Mouse (Mus musculus): ENCODE results near the gene Arid3a.

The Arid3a gene

DNA sequence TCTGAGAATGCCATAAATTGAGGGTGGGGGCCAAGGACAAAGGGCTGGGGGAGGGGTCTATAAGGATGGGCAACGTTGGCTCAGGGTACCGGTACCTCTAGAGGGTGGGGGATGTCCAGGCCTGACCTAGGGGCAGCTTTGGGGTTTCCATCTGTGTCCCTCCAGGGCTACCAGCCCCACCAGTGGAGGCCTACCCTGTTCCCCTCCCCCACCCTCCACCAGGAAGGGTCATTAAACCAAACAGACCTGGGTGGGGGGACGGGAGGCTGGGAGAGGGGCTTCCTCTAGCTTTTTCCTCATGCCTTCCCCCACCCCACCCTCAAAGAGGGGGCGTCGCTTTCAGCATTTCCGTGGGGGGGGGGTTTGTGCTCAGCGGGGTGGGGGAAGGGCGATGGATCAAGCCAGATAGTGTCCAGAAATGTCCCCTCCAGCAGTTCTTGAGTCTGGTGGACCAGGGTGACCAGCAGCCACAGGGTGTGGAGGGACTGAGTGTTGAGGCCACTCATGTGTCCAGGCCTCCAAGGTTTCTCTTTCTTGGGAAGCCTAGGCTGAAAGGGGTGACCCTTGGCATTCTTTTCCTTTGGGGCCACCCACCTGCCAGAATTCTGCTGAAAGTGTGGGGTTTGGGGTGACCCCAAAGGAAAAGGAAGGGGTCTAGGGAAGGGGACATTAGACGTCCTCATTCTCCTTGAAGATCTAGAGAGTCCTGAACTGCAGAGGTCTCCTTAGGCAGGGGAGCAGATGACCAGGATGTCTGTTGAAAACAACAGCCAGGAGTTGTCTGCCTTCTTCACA is 2.3 kb downstream of the Arid3a start:
- DNase-seq = no peak

DNA sequence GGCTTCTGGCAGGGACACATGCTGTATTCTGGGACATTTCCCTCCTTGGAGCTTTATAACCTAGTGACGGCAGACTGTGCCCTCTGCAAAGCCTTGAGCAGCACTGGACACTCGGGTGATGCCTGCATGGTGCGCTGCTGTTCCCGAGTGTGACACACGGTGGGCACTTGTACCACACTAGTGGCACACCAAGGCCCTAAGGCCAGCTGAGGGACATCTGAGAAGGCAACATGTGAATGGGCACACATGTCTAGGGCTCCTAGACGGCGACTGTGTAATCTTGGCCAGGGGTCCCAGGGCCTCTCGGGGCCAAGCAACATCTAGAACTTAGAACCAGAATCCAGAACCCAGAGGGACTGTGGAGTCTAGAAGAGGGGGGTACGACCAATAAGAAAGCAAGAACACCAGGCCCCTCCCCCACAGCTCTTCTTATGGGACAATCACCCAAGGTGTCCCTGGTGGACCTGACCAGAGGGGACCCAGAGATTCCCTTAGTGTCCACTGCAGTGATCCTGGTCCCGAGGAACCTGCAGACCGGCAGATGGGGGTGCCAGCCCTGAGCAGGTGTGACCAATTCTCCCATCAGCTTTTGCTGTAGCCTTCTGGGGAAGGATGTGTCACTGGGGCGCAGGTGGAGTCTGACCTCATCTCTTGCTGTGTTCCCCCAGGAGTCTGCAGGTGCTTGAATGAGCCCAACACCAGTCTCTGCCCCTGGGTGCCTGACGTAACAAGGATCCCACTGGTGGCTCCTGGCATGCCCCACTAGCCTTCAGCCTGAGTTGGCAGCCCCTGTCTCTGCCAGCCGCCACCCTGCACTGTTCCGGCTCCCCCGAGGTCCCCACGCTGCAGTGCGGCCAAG is 3.4 kb downstream of the Arid3a start:
- no peak for DNase-seq

DNA sequence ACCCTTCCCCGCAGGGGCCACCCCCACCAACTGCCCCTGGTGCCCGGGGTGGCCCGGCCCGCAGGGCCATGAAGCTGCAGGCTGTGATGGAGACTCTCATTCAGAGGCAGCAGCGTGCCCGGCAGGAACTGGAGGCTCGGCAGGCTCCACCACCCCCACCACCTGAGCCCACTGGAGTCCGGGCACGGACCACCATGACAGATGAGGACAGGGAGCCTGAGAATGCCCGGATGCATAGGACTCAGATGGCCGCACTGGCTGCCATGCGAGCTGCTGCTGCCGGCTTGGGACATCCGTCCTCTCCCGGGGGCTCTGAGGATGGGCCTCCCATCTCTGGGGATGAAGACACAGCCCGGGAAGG is 4.0 kb downstream of the Arid3a start:
- DNase-seq = no peak

DNA sequence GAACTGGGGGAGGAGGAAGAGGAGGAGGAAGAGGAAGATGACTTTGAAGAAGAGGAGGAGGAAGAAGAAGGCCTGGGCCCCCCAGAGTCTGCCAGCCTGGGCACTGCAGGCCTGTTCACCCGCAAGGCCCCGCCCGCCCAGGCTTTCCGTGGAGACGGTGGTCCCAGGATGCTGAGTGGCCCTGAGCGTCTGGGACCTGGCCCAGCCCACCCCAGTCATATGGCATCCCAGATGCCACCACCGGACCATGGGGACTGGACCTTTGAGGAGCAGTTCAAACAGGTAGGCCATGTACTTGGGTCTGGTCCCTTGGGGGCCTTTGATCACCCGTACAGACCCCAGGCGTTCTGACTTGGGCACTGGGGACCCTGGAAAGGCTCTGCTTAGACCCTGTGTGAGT is 5.0 kb downstream of the Arid3a start:
- no peak for DNase-seq

DNA sequence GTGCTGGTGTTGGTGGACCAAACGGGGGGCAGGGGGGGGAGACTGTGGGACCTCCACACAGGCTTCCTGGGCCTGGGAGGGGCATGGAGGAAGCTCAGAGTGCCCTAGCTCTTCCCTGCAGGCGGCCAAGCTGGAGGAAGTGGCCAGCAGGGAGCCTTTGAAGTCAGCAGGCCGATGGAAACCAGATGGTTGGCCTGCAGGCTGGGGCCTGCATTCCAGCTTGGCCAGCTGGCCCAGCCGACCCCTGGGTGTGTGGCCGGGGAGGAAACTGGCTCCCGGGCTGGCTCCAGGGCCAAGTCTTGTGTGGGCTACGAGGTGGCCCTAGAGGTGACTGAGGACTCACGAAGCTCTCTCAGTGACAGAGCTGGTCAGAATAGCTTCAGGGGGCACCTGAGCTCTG is 5.9 kb downstream of the Arid3a start:
- DNase-seq = peak; percentile 68

DNA sequence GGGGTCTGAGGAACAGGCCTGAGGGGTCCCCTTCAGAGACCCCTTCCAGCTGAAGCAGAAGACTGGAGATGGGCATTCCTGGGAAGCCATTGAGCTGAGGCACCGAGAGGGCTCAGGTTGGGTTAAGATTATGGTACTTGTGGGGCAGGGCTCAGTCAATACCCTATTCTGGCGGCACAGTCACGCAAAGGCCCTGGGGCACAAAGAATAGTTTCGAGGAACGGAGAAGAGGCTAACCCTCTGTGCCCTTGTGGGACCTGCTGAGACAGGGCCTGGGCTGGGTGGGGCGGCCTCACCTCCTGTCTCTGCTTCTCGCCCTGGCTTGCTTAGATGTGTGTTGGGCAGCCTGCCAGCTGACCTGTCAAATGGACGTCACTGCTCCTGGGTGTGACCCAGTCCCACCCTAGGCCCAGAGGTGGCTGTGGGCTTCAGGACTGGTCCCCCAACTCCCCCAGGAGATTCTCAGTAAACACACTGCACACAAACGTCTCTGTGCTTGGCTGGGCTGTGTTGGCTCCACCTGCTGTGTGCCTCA is 6.4 kb downstream of the Arid3a start:
- no peak for DNase-seq

DNA sequence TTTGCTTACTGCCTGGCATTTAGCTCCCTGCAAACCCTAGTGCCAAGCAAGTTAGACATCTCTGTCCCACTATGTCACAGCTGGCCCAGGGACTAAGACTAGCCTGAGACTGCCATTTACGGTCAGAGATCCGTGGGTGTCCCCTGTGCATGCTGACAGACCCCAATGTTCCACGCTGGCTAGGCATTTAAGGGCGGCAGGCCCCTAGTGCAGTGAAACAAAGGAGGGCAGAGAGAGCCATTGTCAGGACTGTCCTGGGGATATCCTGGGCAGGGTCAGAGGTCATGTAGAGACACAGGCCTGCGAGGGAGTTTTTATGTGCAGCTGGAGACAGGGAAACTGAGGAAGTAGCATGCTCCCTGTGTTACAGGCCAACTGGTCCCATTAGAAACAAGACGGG is 7.0 kb downstream of the Arid3a start:
- no peak for DNase-seq

DNA sequence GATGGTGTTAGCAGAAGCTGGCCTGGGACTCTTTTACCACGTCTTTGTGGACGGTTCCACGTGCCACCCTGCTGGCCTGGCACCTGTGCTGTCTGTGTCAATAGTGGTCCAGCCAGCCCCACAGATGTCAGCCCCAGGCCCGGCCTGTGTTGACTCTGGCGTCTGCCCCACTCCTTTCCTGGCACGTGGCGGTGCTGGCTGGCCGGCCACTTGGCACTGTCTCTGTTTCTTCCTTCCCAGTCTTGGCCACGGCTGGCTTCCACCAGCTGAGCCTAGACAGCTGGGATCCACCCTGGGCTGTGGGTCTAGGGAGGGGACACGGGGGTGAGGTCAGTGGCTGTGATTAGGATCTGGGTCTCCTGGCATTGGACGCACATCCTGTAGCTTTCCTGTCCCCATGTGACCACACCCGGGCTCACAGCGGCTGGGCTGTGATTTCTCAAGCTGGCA is 7.5 kb downstream of the Arid3a start:
- peak; percentile 93 for DNase-seq

DNA sequence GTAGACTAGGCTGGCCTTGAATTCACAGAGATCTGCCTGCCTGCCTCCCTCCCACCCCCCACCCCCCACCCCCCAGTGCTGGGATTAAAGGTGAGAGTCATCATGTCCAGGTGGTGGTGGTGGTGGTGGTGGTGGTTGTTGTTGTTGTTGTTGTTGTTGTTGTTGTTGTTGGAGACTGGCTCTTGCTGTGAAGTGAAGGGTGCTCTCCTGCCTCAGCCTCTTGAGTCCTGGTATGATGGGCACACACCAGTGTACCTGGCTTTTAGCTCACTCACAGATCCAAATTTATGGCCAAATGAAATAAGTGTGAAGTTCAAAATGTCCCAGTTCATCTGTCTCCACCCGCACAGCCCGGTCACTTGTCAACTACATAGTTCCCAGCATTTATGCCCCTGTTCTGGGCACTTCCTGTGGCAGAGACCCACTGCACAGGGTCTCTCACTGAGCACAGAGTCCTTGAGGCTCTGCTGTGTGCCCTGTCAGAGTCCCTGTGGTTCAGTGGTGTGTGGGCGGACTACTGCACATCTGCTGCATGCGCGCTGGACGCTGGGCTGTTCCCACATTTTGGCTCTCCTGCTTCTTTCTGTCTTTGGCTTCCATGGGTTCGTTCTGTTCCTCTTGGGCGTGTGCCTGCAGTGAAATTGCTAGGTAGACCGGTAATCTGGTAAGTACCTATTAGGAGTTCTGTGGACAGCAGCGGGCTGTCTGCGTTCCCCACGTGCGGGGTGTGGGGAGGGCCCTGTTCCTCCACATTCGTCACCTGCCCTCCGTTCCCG is 8.1 kb downstream of the Arid3a start:
- DNase-seq = no peak

DNA sequence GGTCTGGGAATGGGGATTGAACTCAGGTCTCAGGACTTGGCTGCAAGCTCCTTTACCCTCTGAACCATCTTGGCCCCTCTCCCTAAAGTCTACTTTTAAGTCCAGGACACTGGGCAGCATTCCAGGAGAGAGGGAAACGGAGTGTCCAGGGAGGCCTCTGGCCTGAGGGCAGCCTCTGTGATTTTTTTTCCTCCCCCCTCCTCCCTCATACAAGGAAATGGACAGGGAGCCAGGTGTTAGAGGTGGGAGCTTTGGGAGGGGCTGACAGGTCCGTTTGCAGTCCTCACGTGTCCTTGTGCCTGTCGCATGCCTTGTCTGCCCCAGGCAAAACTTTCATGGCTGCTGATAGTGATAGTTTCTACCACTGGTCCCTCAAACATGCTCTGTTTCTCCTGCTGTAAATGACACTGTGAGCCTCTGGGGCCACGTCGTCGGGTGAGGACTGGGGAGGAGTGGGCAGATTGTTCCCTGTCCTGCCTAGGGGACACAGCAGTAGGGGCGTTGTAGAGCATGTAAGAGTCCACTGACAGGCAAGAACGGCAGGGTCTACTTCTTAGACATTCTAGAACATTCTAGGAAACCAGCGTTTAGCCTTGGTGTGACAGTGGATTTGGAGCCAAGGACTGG is 9.6 kb downstream of the Arid3a start:
- peak; percentile 51 for DNase-seq

DNA sequence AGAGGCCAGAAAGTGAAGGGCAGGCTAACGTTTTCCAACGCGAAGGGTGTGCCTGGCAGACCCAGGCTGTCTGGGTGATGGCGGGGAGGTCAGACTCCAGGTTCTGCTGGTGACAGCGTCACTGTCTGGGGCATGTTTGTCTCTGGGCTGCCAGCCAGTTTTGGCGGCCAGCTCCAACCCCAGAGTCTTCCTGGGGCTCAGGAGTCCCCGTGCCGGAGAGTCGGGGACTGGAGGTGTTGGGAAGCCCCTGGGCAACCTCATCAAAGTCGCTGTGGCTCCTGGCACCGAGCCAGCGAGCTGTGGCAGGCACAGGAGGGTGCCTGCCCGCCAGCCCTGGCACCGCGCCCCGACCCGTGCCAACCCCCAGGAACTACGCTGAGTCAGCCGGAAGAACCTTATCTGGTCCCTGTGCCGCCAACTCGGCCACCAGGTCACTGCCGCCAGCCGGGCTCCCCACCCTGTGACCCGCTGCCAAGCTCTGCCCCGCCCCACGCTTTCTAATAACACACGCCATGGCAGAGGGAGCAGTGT is 10.1 kb downstream of the Arid3a start:
- peak; percentile 85 for DNase-seq

DNA sequence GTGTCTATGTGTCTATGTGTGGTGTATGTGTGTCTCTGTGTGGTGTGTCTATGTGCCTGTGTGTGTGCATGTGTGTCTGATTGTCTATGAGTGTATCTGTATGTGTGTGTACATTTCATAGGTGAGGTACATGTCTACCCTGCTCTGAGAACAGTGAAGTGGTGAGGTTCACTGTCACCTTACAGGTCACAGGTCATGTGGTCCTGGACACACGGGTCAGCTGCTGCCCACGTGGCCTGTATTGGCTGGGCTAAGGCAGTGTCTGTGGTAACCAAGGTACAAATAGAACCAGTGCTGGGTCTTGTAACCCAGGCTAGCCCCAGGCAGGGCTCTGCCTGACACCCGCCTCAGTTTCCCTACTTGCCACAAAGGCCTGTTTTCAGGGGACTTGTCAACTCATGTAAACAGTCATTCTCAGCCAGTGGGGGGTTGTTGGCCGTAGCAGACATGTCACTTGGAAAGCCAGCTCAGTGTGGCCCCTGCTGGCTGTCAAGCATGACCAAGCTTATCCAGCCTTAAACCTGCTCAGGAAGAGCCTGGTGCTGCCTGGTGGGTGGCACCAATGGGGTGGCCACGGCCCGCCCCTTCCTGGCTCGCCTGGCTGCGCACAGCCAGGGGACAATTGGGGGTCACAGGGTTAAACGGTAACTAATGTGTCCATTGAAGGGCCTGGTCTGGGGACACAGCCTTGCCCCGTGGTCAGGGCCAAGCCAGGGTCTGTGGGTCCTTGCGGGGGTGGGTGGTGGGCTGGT is 11.1 kb downstream of the Arid3a start:
- DNase-seq = no peak

DNA sequence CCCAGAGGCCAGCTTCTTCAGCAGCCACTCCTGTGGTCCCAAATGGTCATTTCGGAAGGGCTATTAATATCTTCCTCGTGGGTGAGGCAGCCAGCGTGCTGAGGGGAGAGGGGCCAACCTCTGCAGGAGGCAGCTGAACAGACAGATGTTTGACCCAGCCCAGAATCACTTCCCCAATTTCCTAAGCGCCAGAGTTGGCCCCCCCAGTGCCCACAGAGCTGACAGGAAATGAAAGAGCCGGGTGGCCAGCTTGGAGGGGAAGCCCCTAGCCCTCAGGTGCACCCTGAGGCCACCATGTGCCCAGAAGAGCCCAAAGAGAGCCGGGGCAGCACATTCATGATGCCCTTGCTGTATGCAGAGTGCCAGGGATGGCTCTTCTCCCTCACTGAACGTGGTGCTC is 13.9 kb downstream of the Arid3a start:
- no peak for DNase-seq

DNA sequence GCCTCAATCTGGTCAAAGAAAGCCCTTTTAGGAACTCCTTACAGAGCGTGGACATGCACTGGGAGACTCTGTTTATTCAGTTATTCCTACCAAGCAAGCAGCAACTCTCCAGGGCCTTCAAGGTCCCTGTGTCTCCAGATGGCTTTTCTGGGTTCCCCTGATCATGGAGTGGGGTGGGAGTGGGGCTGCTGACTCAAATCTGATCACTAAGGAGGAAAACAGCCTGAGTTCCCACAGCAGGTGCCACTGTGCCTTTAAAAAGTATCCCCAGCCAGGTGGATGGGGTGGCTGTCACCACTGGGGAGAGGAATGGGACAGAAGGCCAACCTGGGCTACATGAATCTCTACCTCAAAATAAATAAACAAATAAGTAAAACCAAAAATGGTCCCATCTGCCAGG is 16.1 kb downstream of the Arid3a start:
- DNase-seq = no peak

DNA sequence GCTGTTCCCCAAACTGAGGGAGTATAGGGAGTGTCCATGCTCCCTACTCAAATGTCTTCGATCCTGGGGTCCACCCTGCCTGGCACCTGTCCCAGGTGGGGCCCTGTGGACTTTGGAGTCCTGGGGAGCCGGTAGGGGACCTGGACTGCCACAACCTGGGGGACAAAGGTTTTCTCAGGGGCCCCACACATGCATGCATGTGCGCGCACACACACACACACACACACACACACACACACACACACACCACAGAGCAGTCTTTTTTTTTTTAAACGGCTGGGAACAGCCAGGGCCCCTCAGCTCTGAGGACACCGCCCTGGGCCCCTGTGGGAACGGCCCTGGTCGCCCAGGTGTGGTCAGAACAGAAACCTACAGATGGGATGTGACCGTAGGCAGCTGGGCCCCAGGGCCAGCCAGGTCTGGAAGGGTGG is 16.6 kb downstream of the Arid3a start:
- DNase-seq = no peak

DNA sequence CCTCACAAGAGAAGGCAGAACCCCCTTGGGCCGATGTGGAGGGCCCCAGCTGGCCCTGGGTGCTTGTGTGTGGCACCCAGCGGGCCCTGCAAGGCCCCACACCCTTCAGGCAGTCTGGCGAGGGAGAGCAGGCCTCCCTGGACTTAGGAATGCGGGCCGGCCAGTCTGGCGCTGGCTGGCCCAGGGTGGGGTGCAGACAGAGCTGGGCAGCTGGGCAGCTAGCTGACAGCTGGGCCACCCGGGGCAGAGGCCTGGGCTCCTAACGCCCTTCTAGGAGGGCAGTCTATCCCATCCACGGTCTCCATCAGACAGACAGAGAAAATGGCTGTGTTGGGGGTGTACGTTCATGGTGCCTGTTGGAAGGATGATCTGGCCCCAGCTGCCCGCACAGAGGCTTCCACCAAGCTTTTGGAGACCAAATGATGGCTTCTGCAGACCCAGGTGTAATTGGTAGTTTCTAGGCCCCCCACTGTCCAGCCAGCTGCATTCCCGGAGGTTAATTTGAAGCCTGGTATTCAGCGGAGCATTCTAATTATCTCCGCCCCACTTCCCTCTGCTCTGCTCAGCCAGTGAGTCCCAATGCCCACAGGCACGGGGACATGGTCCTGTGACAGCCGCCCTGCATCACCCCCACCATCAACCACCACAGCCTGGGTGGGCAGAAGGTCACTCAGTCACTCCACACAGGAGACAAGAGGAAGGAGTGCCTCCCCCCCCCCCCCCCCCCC is 18.8 kb downstream of the Arid3a start:
- no peak for DNase-seq

DNA sequence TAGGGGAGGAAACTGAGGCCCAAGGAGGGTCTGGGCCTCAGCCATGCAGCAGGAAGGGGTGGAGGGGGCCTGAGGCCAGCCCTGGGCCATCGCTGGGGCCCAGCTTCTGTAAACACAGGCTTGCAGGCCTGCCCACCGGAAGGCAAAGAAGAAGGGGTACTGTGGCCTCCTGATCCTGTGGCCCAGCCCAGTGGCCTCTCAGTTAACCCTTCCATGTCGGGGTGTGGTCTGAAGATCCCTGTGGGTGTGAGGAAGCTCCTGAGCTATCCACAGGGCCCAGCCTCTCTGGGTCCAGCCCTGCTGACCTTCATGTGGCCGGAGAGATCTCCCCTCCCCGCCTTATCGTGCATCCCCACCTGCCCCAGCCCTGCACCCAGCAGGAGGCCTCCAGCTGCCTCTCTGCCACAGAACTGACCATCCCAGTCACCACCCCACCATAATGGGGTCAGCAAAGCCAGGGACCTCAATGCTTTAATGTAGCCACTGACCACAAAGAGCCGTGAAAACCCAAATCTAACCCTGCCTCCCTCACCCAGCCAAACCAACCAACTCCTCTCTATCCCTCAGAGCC is 20.0 kb downstream of the Arid3a start:
- no peak for DNase-seq

DNA sequence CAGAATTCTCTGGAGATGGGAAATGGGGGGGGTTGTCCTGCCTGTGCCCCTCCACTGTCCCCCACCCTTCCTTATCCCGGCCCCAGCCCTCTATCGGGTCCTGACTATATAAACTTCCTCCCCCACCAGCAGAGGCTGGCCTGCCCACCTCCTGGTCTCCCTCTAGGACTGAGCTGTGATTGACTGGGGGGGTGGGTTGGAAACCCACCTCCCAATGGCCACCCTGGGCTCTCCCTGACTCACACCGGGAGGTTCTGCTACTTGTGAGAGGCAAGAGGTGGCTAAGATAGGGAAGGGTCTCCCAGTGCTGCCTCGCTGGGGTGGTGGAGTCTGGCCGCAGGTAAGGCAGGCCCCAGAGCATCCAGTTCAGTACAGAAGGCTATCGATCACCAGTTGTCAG is 20.7 kb downstream of the Arid3a start:
- no peak for DNase-seq

DNA sequence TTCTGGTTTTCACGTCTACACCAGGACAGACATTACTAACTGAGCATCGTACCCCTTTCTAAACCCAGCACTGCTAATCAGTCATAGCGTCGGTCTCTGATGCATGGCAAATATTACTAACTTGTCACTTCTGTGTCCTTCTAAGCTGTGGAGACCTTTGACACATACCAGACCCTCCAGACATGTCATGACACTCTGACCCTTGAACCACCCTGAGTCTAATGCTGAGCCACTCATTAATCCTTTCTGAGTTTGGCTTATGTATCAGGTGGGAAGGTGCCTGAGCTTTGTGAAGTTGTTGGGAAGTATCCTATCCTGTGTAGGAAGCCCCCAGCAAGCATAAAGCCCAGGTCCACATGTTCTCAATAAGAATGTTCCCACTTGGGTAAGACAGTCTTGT is 23.0 kb downstream of the Arid3a start:
- DNase-seq = no peak

DNA sequence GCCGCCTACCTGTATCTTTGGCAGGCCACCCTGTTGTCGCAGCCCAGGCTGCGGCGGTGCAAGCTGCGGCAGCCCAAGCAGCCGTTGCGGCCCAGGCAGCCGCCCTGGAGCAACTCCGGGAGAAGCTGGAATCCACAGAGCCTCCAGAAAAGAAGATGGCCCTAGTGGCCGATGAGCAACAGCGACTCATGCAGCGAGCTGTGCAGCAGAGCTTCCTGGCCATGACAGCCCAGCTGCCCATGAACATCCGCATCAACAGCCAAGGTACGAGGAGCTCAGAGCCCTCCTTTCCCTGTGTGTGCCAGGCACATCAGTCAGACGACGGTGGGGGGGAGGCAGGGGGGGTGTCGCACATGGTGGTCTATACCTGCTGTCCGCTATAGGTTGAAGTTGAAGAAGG is 23.8 kb downstream of the Arid3a start:
- DNase-seq = no peak

DNA sequence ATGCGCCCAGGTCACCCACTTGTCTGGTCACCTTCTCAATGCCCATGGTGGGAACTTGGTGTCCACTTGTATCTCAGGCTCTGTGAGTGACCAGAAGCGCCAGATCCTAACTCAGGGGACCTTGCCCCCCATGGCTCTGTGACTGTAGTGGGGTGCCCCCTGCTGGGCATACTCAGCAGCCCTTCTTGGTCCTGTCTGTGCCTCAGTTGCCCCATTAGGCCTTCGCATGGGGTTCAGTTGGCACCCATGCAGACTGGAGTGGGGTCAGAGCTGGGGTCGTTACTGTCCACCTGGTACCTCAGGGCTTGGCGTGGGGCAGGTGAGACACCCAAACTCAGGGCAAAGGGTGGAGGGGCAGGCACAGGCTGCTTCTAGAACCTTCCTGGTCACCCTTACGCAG is 27.1 kb downstream of the Arid3a start:
- DNase-seq = peak; percentile 63

Measured in lung, postnatal 14 days (tissue).